Mouse (Mus musculus): ENCODE data around the gene Gm20388. TPM values are rescaled to one million over a fixed set of nuclear protein-coding genes. Genes with fewer than 3 reads are reported as not detected.
A peak's percentile ranks its signal among the peaks of the same experiment; 100 is the strongest.

Gm20388 gene
- total RNA-seq, 2 experiments from 2014 or later: 18.6 TPM; not detected in 1

GRCm38 (mm10) chr8:120397444-120398411 is 487.1 kb downstream of the Gm20388 start:
- intact Hi-C loops (cut with DNase I): no loop called here
- DNase-seq (ENCODE audit: low spot score in 2 of 2): no peak

GRCm38 (mm10) chr8:120399212-120399934 is 488.7 kb downstream of the Gm20388 start:
- DNase-seq (ENCODE audit: low spot score in 2 of 2): peak in 1 of 2 experiments; percentile 35
- intact Hi-C loops (cut with DNase I): no loop called here

GRCm38 (mm10) chr8:120401216-120401615 is 490.6 kb downstream of the Gm20388 start:
- intact Hi-C loops (cut with DNase I): no loop called here

GRCm38 (mm10) chr8:120401712-120402111 is 491.1 kb downstream of the Gm20388 start:
- no peak for DNase-seq (ENCODE audit: low spot score in 2 of 2)
- intact Hi-C loops (cut with DNase I): no loop called here

More at GRCm38 (mm10) chr8:120401216-120401615, 490.6 kb downstream of the Gm20388 start:
- no peak for DNase-seq (ENCODE audit: low spot score in 2 of 2)

- intact Hi-C loops (cut with DNase I): no loop called here
- no peak for DNase-seq (ENCODE audit: low spot score in 2 of 2)
Observed at GRCm38 (mm10) chr8:120403606-120404269, 493.1 kb downstream of the Gm20388 start.

- intact Hi-C loops (cut with DNase I): no loop called here
- no peak for DNase-seq (ENCODE audit: low spot score in 2 of 2)
Observed at GRCm38 (mm10) chr8:120404609-120405036, 494.0 kb downstream of the Gm20388 start.

GRCm38 (mm10) chr8:120406008-120406632 is 495.5 kb downstream of the Gm20388 start:
- intact Hi-C loops (cut with DNase I): no loop called here

GRCm38 (mm10) chr8:120407701-120408240 is 497.1 kb downstream of the Gm20388 start:
- intact Hi-C loops (cut with DNase I): no loop called here
- no peak for DNase-seq (ENCODE audit: low spot score in 2 of 2)

More at GRCm38 (mm10) chr8:120406008-120406632, 495.5 kb downstream of the Gm20388 start:
- peak in 1 of 2 experiments; percentile 53 for DNase-seq (ENCODE audit: low spot score in 2 of 2)

GRCm38 (mm10) chr8:120408241-120409215 is 497.9 kb downstream of the Gm20388 start:
- intact Hi-C loops (cut with DNase I): no loop called here
- no peak for DNase-seq (ENCODE audit: low spot score in 2 of 2)

- intact Hi-C loops (cut with DNase I): loop anchor here (5.0 kb wide), 1 partner anchor 128 kb away; no protein-coding TSS in a partner anchor
- no peak for DNase-seq (ENCODE audit: low spot score in 2 of 2)
Observed at GRCm38 (mm10) chr8:120409371-120410013, 498.9 kb downstream of the Gm20388 start.

GRCm38 (mm10) chr8:120411059-120411458 is 500.4 kb downstream of the Gm20388 start:
- no peak for DNase-seq (ENCODE audit: low spot score in 2 of 2)
- intact Hi-C loops (cut with DNase I): loop anchor here (5.0 kb wide), 1 partner anchor 126 kb away; no protein-coding TSS in a partner anchor

- intact Hi-C loops (cut with DNase I): loop anchor here (5.0 kb wide), 1 partner anchor 125 kb away; no protein-coding TSS in a partner anchor
- DNase-seq (ENCODE audit: low spot score in 2 of 2): no peak
Observed at GRCm38 (mm10) chr8:120411862-120412261, 501.2 kb downstream of the Gm20388 start.

- intact Hi-C loops (cut with DNase I): loop anchor here (5.0 kb wide), 1 partner anchor 125 kb away; no protein-coding TSS in a partner anchor
- no peak for DNase-seq (ENCODE audit: low spot score in 2 of 2)
Observed at GRCm38 (mm10) chr8:120412357-120412756, 501.7 kb downstream of the Gm20388 start.

GRCm38 (mm10) chr8:120412911-120413625 is 502.4 kb downstream of the Gm20388 start:
- peak; percentile 59 to 88 for DNase-seq (ENCODE audit: low spot score in 2 of 2)
- intact Hi-C loops (cut with DNase I): loop anchor here (5.0 kb wide), 1 partner anchor 124 kb away; no protein-coding TSS in a partner anchor

GRCm38 (mm10) chr8:120413626-120413988 is 503.0 kb downstream of the Gm20388 start:
- intact Hi-C loops (cut with DNase I): loop anchor here (5.0 kb wide), 1 partner anchor 124 kb away; no protein-coding TSS in a partner anchor
- no peak for DNase-seq (ENCODE audit: low spot score in 2 of 2)

GRCm38 (mm10) chr8:120414216-120414615 is 503.6 kb downstream of the Gm20388 start:
- no peak for DNase-seq (ENCODE audit: low spot score in 2 of 2)
- intact Hi-C loops (cut with DNase I): loop anchor here (5.0 kb wide), 1 partner anchor 123 kb away; no protein-coding TSS in a partner anchor
